Mouse (Mus musculus) liver, embryonic 14.5 days (tissue): ENCODE data around the gene Dgkh. TPM values are rescaled to one million over a fixed set of nuclear protein-coding genes. Genes with fewer than 3 reads are reported as not detected.
A peak's percentile ranks its signal among the peaks of the same experiment; 100 is the strongest.

Experiments used
- ATAC-seq: fragments of 200-750 bp; cut with Nextera tagmentation; 2 replicates; pipeline ENCODE4 v1.8.0; 2017; ENCODE audit warnings: moderate number of reproducible peaks, mild to moderate bottlenecking, moderate library complexity; ENCODE audit not compliant: insufficient read depth
- DNase-seq, 3 experiments: peaks; one replicate each; pipeline ENCODE4 v3.0.0-alpha.2; 2012 to 2013; ENCODE audit warnings: low read depth in 3 of 3, low spot score in 3 of 3
- H3K27ac ChIP-seq: fragments of 300-500 bp; sonication (generic); 2 replicates; pipeline ENCODE4 v1.5.1; 2014; ENCODE audit warnings: moderate library complexity, mild to moderate bottlenecking, control low read depth, inconsistent platforms
- H3K27me3 ChIP-seq: fragments of 300-500 bp; sonication (generic); 2 replicates; pipeline ENCODE4 v1.6.1; 2014; ENCODE audit warnings: mild to moderate bottlenecking, low read length, moderate library complexity; ENCODE audit not compliant: control insufficient read depth, insufficient read depth
- H3K36me3 ChIP-seq: fragments of 300-500 bp; sonication (generic); replicated peaks from 2 replicates; pipeline ENCODE4 v1.6.1; 2014; ENCODE audit warnings: low read depth; ENCODE audit not compliant: control insufficient read depth, insufficient read depth
- H3K4me1 ChIP-seq, 2 experiments: fragments of 200-500 bp in 1 of 2; fragments of 300-500 bp in 1 of 2; sonication (generic) in 1 of 2; replicated peaks; 2 replicates each; pipeline ENCODE4 v1.6.1; 2012 to 2014; ENCODE audit warnings: antibody characterized with exemption in 1 of 2, inconsistent platforms in 1 of 2, low read length in 1 of 2; ENCODE audit not compliant: control insufficient read depth in 2 of 2, insufficient read depth in 2 of 2
- H3K4me2 ChIP-seq: fragments of 300-500 bp; sonication (generic); 2 replicates; pipeline ENCODE4 v1.6.1; 2014; ENCODE audit warnings: low read depth, mild to moderate bottlenecking, control low read depth, moderate library complexity
- H3K4me3 ChIP-seq, 2 experiments: fragments of 200-500 bp in 1 of 2; fragments of 300-500 bp in 1 of 2; sonication (generic) in 1 of 2; 2 replicates each; pipeline ENCODE4 v1.5.1; 2012 to 2014; ENCODE audit warnings: low read depth in 2 of 2, low read length in 2 of 2, mild to moderate bottlenecking in 2 of 2, control low read depth in 1 of 2, inconsistent platforms in 1 of 2, moderate library complexity in 1 of 2; ENCODE audit not compliant: insufficient read depth in 1 of 2
- H3K9ac ChIP-seq: fragments of 300-500 bp; sonication (generic); replicated peaks from 2 replicates; pipeline ENCODE4 v1.6.1; 2014; ENCODE audit warnings: mild to moderate bottlenecking, control low read depth, moderate library complexity
- H3K9me3 ChIP-seq: fragments of 300-500 bp; sonication (generic); 2 replicates; pipeline ENCODE4 v1.6.1; 2016; ENCODE audit warnings: low read length, mixed read lengths; ENCODE audit not compliant: control insufficient read depth
- CTCF ChIP-seq: IDR thresholded peaks from 2 replicates; pipeline ENCODE4 v1.5.1; 2016; ENCODE audit warnings: antibody characterized with exemption, low read depth, control low read depth
- EP300 ChIP-seq: IDR thresholded peaks from 2 replicates; pipeline ENCODE4 v1.6.1; 2016; ENCODE audit warnings: antibody characterized with exemption, low read depth
- WGBS: fragments of 180-500 bp; shearing (Covaris S2); extraction: QIAGEN DNeasy Blood & Tissue Kit; methylation state at CpG from one replicate; pipeline ENCODE4 v1.1.7; 2014; ENCODE audit not compliant: insufficient replicate concordance; 5-methylcytosine and 5-hydroxymethylcytosine counted together
- polyA plus RNA-seq, 2 experiments: library from polyadenylated mRNA; depleted of rRNA in 1 of 2; stranded (reverse) in 1 of 2; unstranded in 1 of 2; fragments of >200 nt; fragmentation: Nextera tagmentation in 1 of 2; extraction: Ambion mirVana in 1 of 2; gene quantifications; 2 replicates each; pipeline versions ENCODE4 v1.2.1 to v1.2.3; 2012 to 2014

Gene Dgkh
- polyA plus RNA-seq, 2 experiments: 0.15 to 0.36 TPM

- Histone ChIP-seq H3K4me1 (no peaks in the 10 kb centered on the region), H3K27me3 (no peaks in the 10 kb centered on the region), H3K9me3 (no peaks in the 10 kb centered on the region), H3K4me2 (no peak overlapping the region), H3K9ac (no peak overlapping the region), H3K27ac (no peak overlapping the region), H3K36me3 (no peaks in the 10 kb centered on the region), H3K4me3 (no peak overlapping the region)
- ATAC-seq: no peak
- no peak for TF ChIP-seq EP300
- TF ChIP-seq CTCF: no peak
- 58% methylated on average over 4 of the region's 4 CpGs for WGBS
- DNase-seq: no peak
These were observed 101.4 kb downstream of the Dgkh start for GRCm38 (mm10) chr14:78630923-78631875.

GRCm38 (mm10) chr14:78627516-78628275 lies 104.9 kb downstream of the Dgkh start:
- DNase-seq: no peak
- Histone ChIP-seq H3K27ac (no peak overlapping the region), H3K9me3 (no peaks in the 10 kb centered on the region), H3K4me1 (no peaks in the 10 kb centered on the region), H3K27me3 (no peaks in the 10 kb centered on the region), H3K4me3 (no peak overlapping the region), H3K36me3 (no peaks in the 10 kb centered on the region), H3K9ac (no peak overlapping the region), H3K4me2 (no peak overlapping the region)
- no peak for ATAC-seq
- TF ChIP-seq CTCF: peak; percentile 46; the same call in 1 of the 2 replicates
- no peak for TF ChIP-seq EP300
- WGBS: 66% methylated on average over 21 of the region's 21 CpGs

- DNase-seq: no peak
- Histone ChIP-seq H3K4me2 (no peak overlapping the region), H3K36me3 (no peaks in the 10 kb centered on the region), H3K9ac (no peak overlapping the region), H3K27me3 (no peaks in the 10 kb centered on the region), H3K4me3 (no peak overlapping the region), H3K27ac (no peak overlapping the region), H3K9me3 (no peaks in the 10 kb centered on the region), H3K4me1 (no peaks in the 10 kb centered on the region)
- TF ChIP-seq CTCF: no peak
- no peak for TF ChIP-seq EP300
- no peak for ATAC-seq
- 47% methylated on average over 9 of the region's 9 CpGs for WGBS
These were observed 113.7 kb downstream of the Dgkh start for GRCm38 (mm10) chr14:78618883-78619295.

DNA sequence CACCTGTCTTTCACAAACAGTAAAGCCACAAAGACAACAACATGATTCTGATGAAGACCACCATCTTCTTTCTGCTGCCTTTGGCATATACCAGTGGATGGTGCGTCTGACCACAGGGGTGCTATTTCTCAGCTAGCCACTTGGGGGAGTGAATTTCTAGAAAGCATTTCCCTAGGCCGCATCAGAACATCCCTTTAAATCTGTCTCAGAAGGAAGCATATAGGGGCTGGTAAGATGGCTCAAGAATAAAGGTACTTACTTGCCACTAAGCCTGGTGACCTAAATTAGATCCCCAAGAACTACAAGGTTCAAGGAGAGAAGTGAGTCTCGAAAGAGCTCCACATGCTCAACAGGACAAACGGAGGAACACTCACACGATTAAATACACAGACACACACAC lies 119.0 kb downstream of the Dgkh start:
- Histone ChIP-seq H3K9ac (no peak overlapping the region), H3K27me3 (no peaks in the 10 kb centered on the region), H3K4me1 (no peaks in the 10 kb centered on the region), H3K36me3 (no peaks in the 10 kb centered on the region), H3K9me3 (no peaks in the 10 kb centered on the region), H3K4me2 (no peak overlapping the region), H3K4me3 (no peak overlapping the region), H3K27ac (no peak overlapping the region)
- DNase-seq (no peak), ATAC-seq (no peak)
- 63% methylated on average over 5 of the region's 5 CpGs for WGBS
- no peak for TF ChIP-seq EP300
- peak; percentile 32; the same call in 1 of the 2 replicates for TF ChIP-seq CTCF

DNA sequence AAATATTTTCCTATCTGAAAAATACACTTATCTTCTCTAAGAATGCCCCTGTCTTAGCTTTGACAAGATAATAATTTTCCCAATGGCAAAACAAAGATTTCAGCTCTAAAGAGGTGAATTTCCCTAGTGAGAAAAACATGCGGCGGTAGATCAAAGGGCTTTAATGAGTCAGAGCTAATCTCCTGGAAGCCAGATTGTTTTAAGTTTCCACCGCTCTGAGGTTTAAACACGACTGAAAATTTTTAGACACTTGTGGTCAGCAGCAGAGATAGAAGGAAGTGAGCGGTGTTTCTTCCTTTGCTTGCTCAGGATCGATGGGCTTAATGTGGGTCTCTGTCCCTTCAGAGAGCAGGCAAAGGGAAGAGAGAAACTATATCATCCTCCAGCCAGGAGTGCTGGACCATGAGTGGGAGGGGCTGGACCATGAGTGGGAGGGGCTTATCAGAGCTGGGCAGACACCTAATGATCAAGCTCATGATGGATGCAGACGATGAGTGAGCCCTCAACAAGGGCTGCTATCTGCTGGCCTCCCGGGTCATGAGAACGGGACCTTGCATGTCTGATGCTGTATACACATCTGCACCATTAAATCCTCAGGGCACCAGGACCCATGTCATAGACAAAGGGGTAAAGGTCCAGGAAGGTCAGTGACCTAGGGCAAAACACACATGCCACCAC lies 120.3 kb downstream of the Dgkh start:
- Histone ChIP-seq H3K4me1 (no peaks in the 10 kb centered on the region), H3K27me3 (no peaks in the 10 kb centered on the region), H3K4me3 (no peak overlapping the region), H3K9ac (no peak overlapping the region), H3K27ac (no peak overlapping the region), H3K9me3 (no peaks in the 10 kb centered on the region), H3K4me2 (no peak overlapping the region), H3K36me3 (no peaks in the 10 kb centered on the region)
- 45% methylated on average over 9 of the region's 9 CpGs for WGBS
- no peak for DNase-seq
- ATAC-seq: no peak
- TF ChIP-seq CTCF: no peak
- no peak for TF ChIP-seq EP300
